Mouse (Mus musculus) olfactory bulb, adult 2 months (tissue): Measurements from ENCODE around the gene Sorcs3.

Source experiments
- CTCF ChIP-seq: fragments of 200-500 bp; IDR thresholded peaks from 2 replicates; pipeline ENCODE4 v1.5.1; 2012; ENCODE audit warnings: low read depth, mild to moderate bottlenecking, low read length, moderate library complexity; ENCODE audit not compliant: insufficient read depth
- POLR2A ChIP-seq: fragments of 200-500 bp; IDR thresholded peaks from 2 replicates; pipeline ENCODE4 v1.6.1; 2012; ENCODE audit warnings: mild to moderate bottlenecking, low read depth, low read length, moderate library complexity; ENCODE audit not compliant: insufficient read depth

GRCm38 (mm10) chr19:48651617-48652016 is 445.8 kb downstream of the Sorcs3 start:
- TF ChIP-seq CTCF = no peak
- no peak for TF ChIP-seq POLR2A
